Mouse (Mus musculus) forebrain, embryonic 12.5 days (tissue): ENCODE measurements at regions not wholly inside any gene's neighbourhood (a gene's known extent, or its start where the extent isn't known, plus 50 kb on each side); places are given as distances from the start of the nearest gene placed in this dataset.

Experiments
- ATAC-seq: fragments of 200-750 bp; cut with Nextera tagmentation; 2 replicates; pipeline ENCODE4 v1.8.0; 2017; ENCODE audit warnings: moderate TSS enrichment; ENCODE audit not compliant: low FRiP score
- H3K27ac ChIP-seq: fragments of 300-500 bp; sonication (generic); 2 replicates; pipeline ENCODE4 v1.5.1; 2016; ENCODE audit warnings: mild to moderate bottlenecking
- H3K27me3 ChIP-seq: fragments of 300-500 bp; sonication (generic); 2 replicates; pipeline ENCODE4 v1.6.1; 2016; ENCODE audit warnings: mild to moderate bottlenecking
- H3K36me3 ChIP-seq: fragments of 300-500 bp; sonication (generic); replicated peaks from 2 replicates; pipeline ENCODE4 v1.6.1; 2016; ENCODE audit warnings: mild to moderate bottlenecking
- H3K4me1 ChIP-seq: fragments of 300-500 bp; sonication (generic); 2 replicates; pipeline ENCODE4 v1.6.1; 2016
- H3K4me2 ChIP-seq: fragments of 300-500 bp; sonication (generic); 2 replicates; pipeline ENCODE4 v1.6.1; 2016; ENCODE audit warnings: mild to moderate bottlenecking, moderate library complexity
- H3K4me3 ChIP-seq: fragments of 300-500 bp; sonication (generic); replicated peaks from 2 replicates; pipeline ENCODE4 v1.5.1; 2016; ENCODE audit warnings: mild to moderate bottlenecking
- H3K9ac ChIP-seq: fragments of 300-500 bp; sonication (generic); 2 replicates; pipeline ENCODE4 v1.6.1; 2016; ENCODE audit warnings: mild to moderate bottlenecking
- H3K9me3 ChIP-seq: fragments of 300-500 bp; sonication (generic); 2 replicates; pipeline ENCODE4 v1.6.1; 2016
- WGBS: fragments of 180-500 bp; shearing (Covaris S2); methylation state at CpG from one replicate; pipeline ENCODE4 v1.1.7; 2016; 5-methylcytosine and 5-hydroxymethylcytosine counted together

- no peak overlapping the region for H3K27ac ChIP-seq
- no peaks in the 10 kb centered on the region for H3K36me3 ChIP-seq
- no peaks in the 10 kb centered on the region for H3K4me1 ChIP-seq
- H3K4me2 ChIP-seq = no peak overlapping the region
- no peaks in the 10 kb centered on the region for H3K9me3 ChIP-seq
- H3K9ac ChIP-seq = no peak overlapping the region
- no peaks in the 10 kb centered on the region for H3K27me3 ChIP-seq
- ATAC-seq = no peak
- no peak overlapping the region for H3K4me3 ChIP-seq
- 75% methylated on average over 8 of the region's 8 CpGs for WGBS
Observed at GRCm38 (mm10) chr3:102619666-102620377, 114.5 kb upstream of the Tspan2 start.

GRCm38 (mm10) chr3:102636076-102636475, 98.3 kb upstream of the Tspan2 start:
- 79% methylated on average over 4 of the region's 4 CpGs for WGBS
- H3K36me3 ChIP-seq = no peaks in the 10 kb centered on the region
- ATAC-seq = no peak
- no peak overlapping the region for H3K4me3 ChIP-seq
- H3K4me1 ChIP-seq = no peaks in the 10 kb centered on the region
- no peak overlapping the region for H3K4me2 ChIP-seq
- no peak overlapping the region for H3K27ac ChIP-seq
- H3K9me3 ChIP-seq = no peaks in the 10 kb centered on the region
- H3K27me3 ChIP-seq = no peaks in the 10 kb centered on the region
- no peak overlapping the region for H3K9ac ChIP-seq

GRCm38 (mm10) chr3:102636674-102637073, 97.7 kb upstream of the Tspan2 start:
- Histone ChIP-seq H3K27me3 (no peaks in the 10 kb centered on the region), H3K9me3 (no peaks in the 10 kb centered on the region), H3K4me2 (no peak overlapping the region), H3K4me3 (no peak overlapping the region), H3K36me3 (no peaks in the 10 kb centered on the region), H3K4me1 (no peaks in the 10 kb centered on the region), H3K9ac (no peak overlapping the region), H3K27ac (no peak overlapping the region)
- ATAC-seq = no peak
- WGBS = 89% methylated on average over 4 of the region's 4 CpGs

DNA sequence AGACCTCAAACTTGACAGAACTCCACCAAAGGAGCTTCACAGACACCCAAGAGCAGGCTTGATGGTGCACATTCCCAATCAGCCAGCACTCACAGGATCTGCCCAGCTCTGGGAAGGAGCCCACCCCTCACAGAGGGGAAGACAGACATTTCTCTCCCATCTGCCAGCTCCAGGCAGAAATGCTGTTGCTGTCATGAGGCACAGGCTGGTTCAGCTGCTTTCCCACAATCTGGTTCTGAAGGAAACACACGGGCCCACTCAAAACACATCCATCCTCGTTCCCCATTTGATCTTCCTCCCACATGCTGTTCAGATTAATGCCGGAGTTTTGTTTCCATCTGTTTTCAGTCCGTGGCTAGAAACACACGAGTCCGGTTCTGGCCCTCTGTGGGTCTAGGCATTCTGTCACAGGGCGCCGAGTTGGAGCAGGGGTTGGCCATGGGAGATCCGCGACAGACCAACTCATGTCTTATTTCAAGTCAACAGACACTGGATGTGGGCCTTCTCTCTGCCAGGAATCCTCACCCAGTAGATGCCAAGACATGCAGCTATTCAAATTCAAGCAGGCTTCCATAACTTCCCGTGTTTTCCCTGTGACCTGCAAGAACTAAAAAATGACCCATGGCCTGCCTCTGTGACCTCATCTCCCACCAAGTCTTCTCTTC, 89.9 kb upstream of the Tspan2 start:
- no peak for ATAC-seq
- Histone ChIP-seq H3K9me3 (no peaks in the 10 kb centered on the region), H3K4me3 (no peak overlapping the region), H3K4me2 (no peak overlapping the region), H3K4me1 (no peaks in the 10 kb centered on the region), H3K36me3 (no peaks in the 10 kb centered on the region), H3K27me3 (no peaks in the 10 kb centered on the region), H3K9ac (no peak overlapping the region), H3K27ac (no peak overlapping the region)
- 87% methylated on average over 11 of the region's 11 CpGs for WGBS

DNA sequence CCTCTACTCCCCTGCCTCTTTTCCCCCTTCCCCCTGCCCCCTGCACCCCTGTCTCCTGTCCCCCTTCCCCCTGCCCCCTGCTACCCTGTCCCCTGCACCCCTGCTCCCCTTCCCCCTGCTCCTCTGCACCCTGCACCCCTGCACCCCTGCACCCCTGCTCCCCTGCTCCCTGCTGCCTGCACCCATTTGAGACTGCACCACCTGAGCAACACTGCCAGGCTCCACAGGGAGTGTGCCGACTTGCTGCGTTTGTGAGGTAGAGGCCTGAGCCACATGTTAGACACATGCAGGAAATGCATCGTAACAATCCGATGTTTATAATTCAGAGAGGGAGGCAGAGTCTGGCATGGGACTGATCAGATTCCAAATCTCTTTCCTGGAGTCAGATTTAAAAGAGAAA, 85.9 kb upstream of the Tspan2 start:
- Histone ChIP-seq H3K4me1 (no peaks in the 10 kb centered on the region), H3K4me2 (no peak overlapping the region), H3K27me3 (no peaks in the 10 kb centered on the region), H3K27ac (no peak overlapping the region), H3K4me3 (no peak overlapping the region), H3K9ac (no peak overlapping the region), H3K9me3 (no peaks in the 10 kb centered on the region), H3K36me3 (no peaks in the 10 kb centered on the region)
- WGBS = 89% methylated on average over 4 of the region's 4 CpGs
- no peak for ATAC-seq

DNA sequence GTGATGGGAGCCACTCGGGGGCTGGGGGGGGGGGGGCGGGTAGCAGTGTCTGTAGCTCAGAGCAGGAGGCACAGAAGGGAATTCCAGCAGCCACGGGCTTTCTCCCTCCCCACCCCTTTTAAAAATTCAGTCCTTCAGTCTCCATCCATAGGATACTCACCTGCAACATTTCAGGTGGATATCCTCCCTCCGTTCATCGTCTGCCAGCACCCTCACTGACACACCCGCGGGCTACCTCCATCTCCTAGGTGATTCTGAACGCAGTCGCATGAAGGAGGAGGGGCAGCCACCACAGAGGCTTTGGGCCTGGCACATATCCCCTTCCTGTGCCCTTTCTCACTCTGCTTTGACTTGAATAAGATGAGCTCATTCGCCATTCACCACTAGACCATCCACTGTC, 79.4 kb upstream of the Tspan2 start:
- H3K4me2 ChIP-seq = no peak overlapping the region
- H3K4me3 ChIP-seq = no peak overlapping the region
- H3K27me3 ChIP-seq = no peaks in the 10 kb centered on the region
- H3K4me1 ChIP-seq = no peaks in the 10 kb centered on the region
- WGBS = 87% methylated on average over 10 of the region's 10 CpGs
- ATAC-seq = no peak
- no peak overlapping the region for H3K27ac ChIP-seq
- H3K9me3 ChIP-seq = no peaks in the 10 kb centered on the region
- H3K9ac ChIP-seq = no peak overlapping the region
- H3K36me3 ChIP-seq = no peaks in the 10 kb centered on the region

DNA sequence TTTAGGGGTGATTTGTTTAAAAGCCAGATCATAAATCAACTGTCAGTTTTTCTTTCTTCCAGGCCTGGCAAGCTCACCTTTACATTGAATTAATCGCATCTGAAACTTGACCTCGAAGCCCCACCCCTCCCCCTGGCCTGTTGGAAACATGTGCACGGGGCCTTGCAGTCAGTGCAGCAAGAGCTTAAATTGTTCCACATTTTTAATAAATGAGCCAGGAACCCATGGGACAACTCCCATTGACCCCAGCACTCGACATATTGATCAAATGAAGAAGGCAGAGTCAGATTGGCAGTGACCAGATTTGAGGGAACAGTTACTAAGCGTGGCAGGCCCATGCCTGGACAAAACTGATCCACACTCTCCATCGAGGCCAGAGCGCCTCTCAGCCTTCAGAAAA, 77.2 kb upstream of the Tspan2 start:
- no peak for ATAC-seq
- no peak overlapping the region for H3K4me3 ChIP-seq
- H3K4me2 ChIP-seq = no peak overlapping the region
- 80% methylated on average over 7 of the region's 7 CpGs for WGBS
- no peaks in the 10 kb centered on the region for H3K9me3 ChIP-seq
- no peaks in the 10 kb centered on the region for H3K36me3 ChIP-seq
- H3K27ac ChIP-seq = no peak overlapping the region
- no peaks in the 10 kb centered on the region for H3K27me3 ChIP-seq
- H3K9ac ChIP-seq = no peak overlapping the region
- no peaks in the 10 kb centered on the region for H3K4me1 ChIP-seq

- Histone ChIP-seq H3K4me1 (no peaks in the 10 kb centered on the region), H3K36me3 (no peaks in the 10 kb centered on the region), H3K9me3 (no peaks in the 10 kb centered on the region), H3K9ac (no peak overlapping the region), H3K27ac (no peak overlapping the region), H3K4me2 (no peak overlapping the region), H3K4me3 (no peak overlapping the region), H3K27me3 (no peaks in the 10 kb centered on the region)
- WGBS = 84% methylated on average over 7 of the region's 7 CpGs
- no peak for ATAC-seq
Observed at GRCm38 (mm10) chr3:102657531-102658060, 76.7 kb upstream of the Tspan2 start.

GRCm38 (mm10) chr3:102659352-102659751, 75.0 kb upstream of the Tspan2 start:
- Histone ChIP-seq H3K36me3 (no peaks in the 10 kb centered on the region), H3K4me3 (no peak overlapping the region), H3K27ac (no peak overlapping the region), H3K27me3 (no peaks in the 10 kb centered on the region), H3K9ac (no peak overlapping the region), H3K9me3 (no peaks in the 10 kb centered on the region), H3K4me2 (no peak overlapping the region), H3K4me1 (no peaks in the 10 kb centered on the region)
- no peak for ATAC-seq
- 90% methylated on average over 5 of the region's 5 CpGs for WGBS

DNA sequence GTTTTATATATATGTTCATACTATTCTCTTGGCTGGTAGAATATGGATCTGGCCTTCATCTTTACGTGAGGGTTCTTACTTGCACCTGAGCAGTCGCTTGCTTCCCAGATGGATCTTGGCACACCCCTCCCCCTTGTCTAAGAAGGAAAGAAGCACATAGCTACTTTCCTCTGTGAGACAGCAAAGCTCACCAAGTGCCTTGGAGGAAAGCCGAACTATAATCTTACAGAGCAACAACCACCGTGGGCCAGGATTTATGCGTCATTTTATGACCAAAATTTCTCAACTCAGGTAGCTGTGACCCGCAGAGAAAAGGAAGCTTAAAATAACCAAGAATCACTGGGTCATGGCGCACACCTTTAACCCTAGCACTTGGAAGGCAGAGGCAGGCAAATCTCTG, 73.0 kb upstream of the Tspan2 start:
- H3K36me3 ChIP-seq = no peaks in the 10 kb centered on the region
- H3K27me3 ChIP-seq = no peaks in the 10 kb centered on the region
- no peak overlapping the region for H3K9ac ChIP-seq
- no peaks in the 10 kb centered on the region for H3K9me3 ChIP-seq
- H3K27ac ChIP-seq = no peak overlapping the region
- no peak overlapping the region for H3K4me2 ChIP-seq
- no peak for ATAC-seq
- no peak overlapping the region for H3K4me3 ChIP-seq
- H3K4me1 ChIP-seq = no peaks in the 10 kb centered on the region
- 94% methylated on average over 7 of the region's 7 CpGs for WGBS

- no peak overlapping the region for H3K27ac ChIP-seq
- H3K9ac ChIP-seq = no peak overlapping the region
- H3K4me1 ChIP-seq = no peaks in the 10 kb centered on the region
- no peaks in the 10 kb centered on the region for H3K27me3 ChIP-seq
- H3K4me3 ChIP-seq = no peak overlapping the region
- H3K4me2 ChIP-seq = no peak overlapping the region
- H3K9me3 ChIP-seq = no peaks in the 10 kb centered on the region
- no peak for ATAC-seq
- no peaks in the 10 kb centered on the region for H3K36me3 ChIP-seq
- WGBS = 93% methylated on average over 5 of the region's 5 CpGs
Observed at GRCm38 (mm10) chr3:102663711-102664110, 70.6 kb upstream of the Tspan2 start.

DNA sequence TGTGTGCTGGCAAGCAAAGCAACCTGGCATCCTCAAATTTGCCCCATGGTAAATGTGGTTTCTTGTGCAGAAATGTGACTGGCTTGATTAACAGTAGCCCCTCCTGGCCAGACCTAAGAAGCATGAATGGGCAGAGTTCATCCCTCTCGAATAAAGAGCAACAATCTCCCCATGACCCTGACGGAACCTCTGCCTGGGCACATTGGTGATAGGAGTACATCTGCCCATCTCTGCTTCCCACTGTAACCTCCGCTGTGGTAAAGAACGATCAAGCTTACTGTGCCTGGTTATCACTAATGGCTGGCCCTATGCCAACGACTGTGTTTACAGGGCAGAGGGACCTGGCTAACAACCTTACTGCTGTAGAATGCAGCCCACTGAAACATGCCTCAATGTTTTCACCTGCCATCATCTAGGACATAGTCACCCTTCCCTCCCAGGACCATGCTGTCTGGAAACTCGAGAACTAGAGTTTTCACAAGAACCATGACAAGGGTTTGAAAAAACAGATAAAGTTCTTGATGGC, 69.6 kb upstream of the Tspan2 start:
- Histone ChIP-seq H3K36me3 (no peaks in the 10 kb centered on the region), H3K4me2 (no peak overlapping the region), H3K27ac (no peak overlapping the region), H3K9ac (no peak overlapping the region), H3K27me3 (no peaks in the 10 kb centered on the region), H3K4me3 (no peak overlapping the region), H3K4me1 (no peaks in the 10 kb centered on the region), H3K9me3 (no peaks in the 10 kb centered on the region)
- no peak for ATAC-seq
- 81% methylated on average over 6 of the region's 6 CpGs for WGBS

DNA sequence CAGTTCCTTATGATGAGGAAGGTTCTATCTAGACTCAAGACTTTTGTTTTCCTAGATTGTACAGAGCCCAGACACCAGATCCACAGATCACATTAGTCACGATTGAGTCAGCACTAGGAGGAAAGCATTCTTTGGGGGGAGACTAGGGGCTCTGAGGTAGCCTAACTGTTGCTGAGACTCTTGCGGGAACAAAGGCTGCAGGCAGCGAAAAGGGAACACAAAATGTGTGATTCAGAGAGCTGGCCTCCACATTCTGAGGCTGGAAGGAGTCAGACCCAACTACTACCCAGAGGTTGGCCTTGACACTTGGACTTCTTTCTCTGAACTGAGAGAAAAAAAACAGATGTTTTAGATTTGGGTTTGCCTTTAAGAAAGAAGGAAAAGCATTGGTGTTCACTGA, 66.5 kb upstream of the Tspan2 start:
- 72% methylated on average over 3 of the region's 3 CpGs for WGBS

More for the DNA sequence above, 66.5 kb upstream of the Tspan2 start:
- H3K36me3 ChIP-seq = no peaks in the 10 kb centered on the region
- no peaks in the 10 kb centered on the region for H3K27me3 ChIP-seq
- H3K27ac ChIP-seq = no peak overlapping the region
- ATAC-seq = no peak
- no peak overlapping the region for H3K4me2 ChIP-seq
- no peak overlapping the region for H3K9ac ChIP-seq
- H3K9me3 ChIP-seq = no peaks in the 10 kb centered on the region
- no peaks in the 10 kb centered on the region for H3K4me1 ChIP-seq
- H3K4me3 ChIP-seq = no peak overlapping the region
